Mouse (Mus musculus) limb, embryonic 14.5 days (tissue): Measurements from ENCODE around the gene Klf2. TPM values are rescaled to one million over a fixed set of nuclear protein-coding genes. Genes with fewer than 3 reads are reported as not detected.

ENCODE experiments used
- ATAC-seq: fragments of 200-750 bp; cut with Nextera tagmentation; 2 replicates; pipeline ENCODE4 v1.8.0; 2017; ENCODE audit warnings: low read depth, moderate number of reproducible peaks, moderate TSS enrichment; ENCODE audit not compliant: low FRiP score
- DNase-seq: peaks from one replicate; pipeline ENCODE4 v3.0.0-alpha.2; 2015; ENCODE audit warnings: low spot score
- H3K27ac ChIP-seq: fragments of 300-500 bp; sonication (generic); replicated peaks from 2 replicates; pipeline ENCODE4 v1.5.1; 2014; ENCODE audit warnings: low read depth, mild to moderate bottlenecking, low read length, moderate library complexity, mixed read lengths
- H3K27me3 ChIP-seq: fragments of 300-500 bp; sonication (generic); 2 replicates; pipeline ENCODE4 v1.6.1; 2014; ENCODE audit warnings: low read length, mixed read lengths; ENCODE audit not compliant: control insufficient read depth, insufficient read depth
- H3K36me3 ChIP-seq: fragments of 300-500 bp; sonication (generic); 2 replicates; pipeline ENCODE4 v1.6.1; 2014; ENCODE audit warnings: mild to moderate bottlenecking, low read length, moderate library complexity, mixed read lengths; ENCODE audit not compliant: control insufficient read depth, insufficient read depth
- H3K4me1 ChIP-seq: fragments of 300-500 bp; sonication (generic); 2 replicates; pipeline ENCODE4 v1.6.1; 2014; ENCODE audit warnings: antibody characterized with exemption, low read length, mixed read lengths; ENCODE audit not compliant: control insufficient read depth, insufficient read depth
- H3K4me2 ChIP-seq: fragments of 300-500 bp; sonication (generic); replicated peaks from 2 replicates; pipeline ENCODE4 v1.6.1; 2014; ENCODE audit warnings: low read depth, mild to moderate bottlenecking, low read length, moderate library complexity; ENCODE audit not compliant: severe bottlenecking
- H3K4me3 ChIP-seq: fragments of 300-500 bp; sonication (generic); replicated peaks from 2 replicates; pipeline ENCODE4 v1.5.1; 2014; ENCODE audit warnings: low read length
- H3K9ac ChIP-seq: fragments of 300-500 bp; sonication (generic); 2 replicates; pipeline ENCODE4 v1.6.1; 2014; ENCODE audit warnings: mild to moderate bottlenecking, low read depth, low read length, moderate library complexity; ENCODE audit not compliant: severe bottlenecking
- H3K9me3 ChIP-seq: fragments of 300-500 bp; sonication (generic); 2 replicates; pipeline ENCODE4 v1.6.1; 2016; ENCODE audit warnings: low read length; ENCODE audit not compliant: control insufficient read depth
- POLR2A ChIP-seq: fragments of 200-500 bp; IDR thresholded peaks from 2 replicates; pipeline ENCODE4 v1.8.0; 2012; ENCODE audit warnings: inconsistent platforms, mild to moderate bottlenecking, moderate library complexity, borderline replicate concordance; ENCODE audit not compliant: insufficient read depth, insufficient read length; ENCODE audit errors: extremely low read depth
- WGBS: fragments of 180-500 bp; shearing (Covaris S2); extraction: QIAGEN DNeasy Blood & Tissue Kit; methylation state at CpG from one replicate; pipeline ENCODE4 v1.1.7; 2014; 5-methylcytosine and 5-hydroxymethylcytosine counted together
- polyA plus RNA-seq, 2 experiments: library from polyadenylated mRNA; depleted of rRNA in 1 of 2; stranded (reverse) in 1 of 2; unstranded in 1 of 2; fragments of >200 nt; fragmentation: Nextera tagmentation in 1 of 2; extraction: Ambion mirVana in 1 of 2; gene quantifications; 2 replicates each; pipeline versions ENCODE4 v1.2.1 to v1.2.3; 2012 to 2014

The Klf2 gene
- polyA plus RNA-seq, 2 experiments: 20.1 to 36.7 TPM

GRCm38 (mm10) chr8:72273111-72273770 lies 45.6 kb upstream of the Klf2 start:
- Histone ChIP-seq H3K36me3 (no peaks in the 10 kb centered on the region), H3K9ac (no peak overlapping the region), H3K4me2 (no peak overlapping the region), H3K27ac (no peak overlapping the region), H3K4me3 (no peak overlapping the region), H3K27me3 (no peaks in the 10 kb centered on the region), H3K4me1 (no peaks in the 10 kb centered on the region), H3K9me3 (no peaks in the 10 kb centered on the region)
- ATAC-seq: no peak
- no peak for DNase-seq
- 92% methylated on average over 1 of the region's 1 CpGs for WGBS
- TF ChIP-seq POLR2A: no peak

GRCm38 (mm10) chr8:72273807-72274206 lies 45.0 kb upstream of the Klf2 start:
- DNase-seq (no peak), ATAC-seq (no peak)
- WGBS: 55% methylated on average over 5 of the region's 5 CpGs
- Histone ChIP-seq H3K27me3 (no peaks in the 10 kb centered on the region), H3K36me3 (no peaks in the 10 kb centered on the region), H3K9ac (no peak overlapping the region), H3K4me3 (no peak overlapping the region), H3K27ac (no peak overlapping the region), H3K4me2 (no peak overlapping the region), H3K9me3 (no peaks in the 10 kb centered on the region), H3K4me1 (no peaks in the 10 kb centered on the region)
- no peak for TF ChIP-seq POLR2A

- no peak overlapping the region for H3K9ac ChIP-seq
- H3K36me3 ChIP-seq: no peaks in the 10 kb centered on the region
- no peaks in the 10 kb centered on the region for H3K4me1 ChIP-seq
- H3K9me3 ChIP-seq: no peaks in the 10 kb centered on the region
- no peaks in the 10 kb centered on the region for H3K27me3 ChIP-seq
- no peak overlapping the region for H3K4me2 ChIP-seq
- no peak for TF ChIP-seq POLR2A
- H3K27ac ChIP-seq: no peak overlapping the region
- 72% methylated on average over 3 of the region's 3 CpGs for WGBS
- no peak for DNase-seq
- ATAC-seq: no peak
- no peak overlapping the region for H3K4me3 ChIP-seq
Observed at GRCm38 (mm10) chr8:72277244-72277643, 41.6 kb upstream of the Klf2 start.

DNA sequence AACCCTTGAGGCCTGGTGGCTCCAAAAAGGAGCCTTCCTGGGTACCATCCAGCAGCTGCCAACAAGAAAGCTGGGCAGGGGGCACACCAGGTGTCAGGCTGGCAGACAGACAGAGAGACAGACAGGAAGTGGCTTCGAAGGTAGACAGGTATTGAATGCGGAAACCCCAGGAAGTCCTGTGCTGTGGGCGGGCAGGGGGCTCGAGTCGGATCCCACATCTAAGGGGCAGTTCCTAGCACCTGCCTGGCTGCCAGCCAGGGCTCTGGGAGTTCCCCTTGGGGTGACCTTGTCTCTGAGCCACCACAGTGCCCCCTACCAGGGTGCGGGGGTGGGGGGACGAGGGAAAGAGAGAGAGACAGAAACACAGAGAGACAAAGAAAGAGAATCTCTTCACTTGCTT lies 39.7 kb upstream of the Klf2 start:
- 74% methylated on average over 7 of the region's 7 CpGs for WGBS
- Histone ChIP-seq H3K36me3 (no peaks in the 10 kb centered on the region), H3K27me3 (no peaks in the 10 kb centered on the region), H3K4me3 (no peak overlapping the region), H3K4me1 (no peaks in the 10 kb centered on the region), H3K9ac (no peak overlapping the region), H3K4me2 (no peak overlapping the region), H3K27ac (no peak overlapping the region), H3K9me3 (no peaks in the 10 kb centered on the region)
- TF ChIP-seq POLR2A: no peak
- DNase-seq: no peak
- no peak for ATAC-seq

- no peak overlapping the region for H3K9ac ChIP-seq
- no peaks in the 10 kb centered on the region for H3K27me3 ChIP-seq
- H3K4me2 ChIP-seq: no peak overlapping the region
- DNase-seq (peak; percentile 25), ATAC-seq (no peak)
- H3K36me3 ChIP-seq: no peaks in the 10 kb centered on the region
- WGBS: 34% methylated on average over 3 of the region's 3 CpGs
- no peaks in the 10 kb centered on the region for H3K4me1 ChIP-seq
- TF ChIP-seq POLR2A: no peak
- no peak overlapping the region for H3K4me3 ChIP-seq
- no peaks in the 10 kb centered on the region for H3K9me3 ChIP-seq
- H3K27ac ChIP-seq: no peak overlapping the region
Observed at GRCm38 (mm10) chr8:72281634-72282033, 37.2 kb upstream of the Klf2 start.
